Mouse (Mus musculus) spleen, adult 2 months (tissue): ENCODE measurements at regions not wholly inside any gene's neighbourhood (a gene's known extent, or its start where the extent isn't known, plus 50 kb on each side); places are given as distances from the start of the nearest gene placed in this dataset.

Source experiments
- CTCF ChIP-seq: fragments of 200-500 bp; IDR thresholded peaks from 2 replicates; pipeline ENCODE4 v1.5.1; 2011; ENCODE audit warnings: mild to moderate bottlenecking, inconsistent platforms; ENCODE audit not compliant: insufficient read depth, insufficient read length, insufficient replicate concordance; ENCODE audit errors: extremely low read depth
- POLR2A ChIP-seq: fragments of 200-500 bp; IDR thresholded peaks from 2 replicates; pipeline ENCODE4 v1.6.1; 2011; ENCODE audit warnings: low read depth, low read length, inconsistent platforms

DNA sequence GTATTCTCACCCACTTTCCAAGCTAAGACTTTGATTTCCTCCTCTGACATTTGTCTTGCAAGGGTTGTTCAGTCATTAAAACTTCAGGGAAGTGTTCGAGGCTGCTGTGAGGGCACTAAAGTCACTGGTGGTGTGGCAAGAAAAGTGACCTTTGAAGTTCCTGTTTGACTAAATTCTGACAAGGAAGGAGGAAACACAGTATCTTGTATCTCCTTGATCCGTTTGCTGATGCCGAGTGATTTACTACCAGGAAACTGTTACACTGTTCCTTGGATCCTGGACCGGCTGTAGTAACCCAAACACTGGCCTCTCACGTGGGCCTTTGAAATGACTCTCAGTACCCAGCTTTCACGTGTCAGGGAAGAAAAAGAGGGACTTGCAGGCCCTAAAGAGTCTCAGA is 53.5 kb upstream of the Ralgapa2 start:
- TF ChIP-seq POLR2A (no peak), CTCF (no peak)
